Mouse (Mus musculus) ES-Bruce4 (cell line): ENCODE measurements around the gene Exog.

ENCODE experiments used
- CTCF ChIP-seq: IDR thresholded peaks from one replicate; pipeline ENCODE4 v1.8.1; 2011; ENCODE audit warnings: low read depth, low read length
- EP300 ChIP-seq: IDR thresholded peaks from 2 replicates; pipeline ENCODE4 v1.6.1; 2011; ENCODE audit warnings: low read depth, low read length; ENCODE audit not compliant: insufficient read depth
- POLR2A ChIP-seq: IDR thresholded peaks from one replicate; pipeline ENCODE4 v1.8.1; 2011; ENCODE audit warnings: low read length; ENCODE audit not compliant: insufficient read depth

GRCm38 (mm10) chr9:119426483-119426882 lies 18.3 kb upstream of the Exog start:
- TF ChIP-seq POLR2A (no peak), EP300 (no peak), CTCF (no peak)
